Mouse (Mus musculus) 3T3-L1 (cell line): ENCODE data around the gene Olfr1413.

Experiments used
- DNase-seq: peaks from one replicate; pipeline ENCODE4 v3.0.0-alpha.2; 2015; ENCODE audit warnings: low read depth, low spot score

The Olfr1413 gene

GRCm38 (mm10) chr1:92571022-92571421, at the start of gene Olfr1413:
Gene Olfr1413 (plus strand): TSS chr1:92571322.
- DNase-seq, result no peak

GRCm38 (mm10) chr1:92521376-92521775, 49.7 kb upstream of the Olfr1413 start:
- DNase-seq, result peak; percentile 80

GRCm38 (mm10) chr1:92523764-92524163, 47.4 kb upstream of the Olfr1413 start:
- DNase-seq, result no peak

DNA sequence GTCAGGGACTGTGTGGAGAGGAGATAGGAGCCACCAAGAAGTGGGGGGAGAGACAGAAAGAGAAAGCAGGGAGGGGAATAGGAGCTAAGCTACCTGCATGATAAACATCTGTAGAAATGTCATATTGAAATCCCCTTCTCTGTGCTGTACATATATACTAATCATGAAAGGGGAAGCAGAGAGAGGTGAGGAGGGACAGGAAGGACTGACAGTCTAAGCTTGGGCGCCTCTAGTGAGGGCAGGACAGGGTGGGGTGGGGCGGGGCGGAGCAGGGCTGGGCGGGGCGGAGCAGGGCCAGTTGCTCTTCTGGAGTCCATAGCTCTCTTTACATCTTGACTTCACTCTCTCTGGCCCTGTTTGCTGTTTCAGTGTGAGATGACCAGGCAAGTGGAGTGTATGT, 34.1 kb upstream of the Olfr1413 start:
- DNase-seq, result no peak

- DNase-seq, result no peak
These were observed 32.1 kb upstream of the Olfr1413 start for GRCm38 (mm10) chr1:92539071-92539470.

- DNase-seq, result no peak
These were observed 25.2 kb upstream of the Olfr1413 start for GRCm38 (mm10) chr1:92545929-92546328.

- no peak for DNase-seq
These were observed 14.4 kb downstream of the Olfr1413 start, which contains the start of gene Olfr1412 for GRCm38 (mm10) chr1:92585479-92585878. Gene Olfr1412 (plus strand): TSS chr1:92585779.

GRCm38 (mm10) chr1:92594111-92594510, 23.0 kb downstream of the Olfr1413 start, which contains the start of gene Olfr1411:
Gene Olfr1411 (plus strand): TSS chr1:92594411.
- DNase-seq, result no peak

DNA sequence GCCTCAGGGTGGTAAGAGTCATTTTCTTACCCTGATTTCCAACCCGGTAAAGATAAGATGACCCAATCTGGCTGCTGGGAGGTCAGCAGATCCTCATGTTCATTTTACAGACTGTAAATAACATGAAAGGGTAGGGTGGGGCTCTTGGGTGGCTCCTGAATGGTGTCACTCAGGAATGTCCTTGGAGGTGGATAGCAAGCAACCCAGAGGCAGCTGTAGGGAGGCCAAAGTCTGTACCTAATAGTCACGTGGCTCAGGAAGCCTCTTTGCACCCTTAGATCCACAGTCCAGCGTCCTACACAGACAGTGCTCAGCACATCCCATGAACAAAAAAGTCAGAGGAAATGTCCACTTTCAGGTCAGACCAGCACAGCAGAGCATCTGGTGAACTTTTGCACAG, 24.9 kb downstream of the Olfr1413 start:
- DNase-seq, result no peak

GRCm38 (mm10) chr1:92605482-92605881, 34.4 kb downstream of the Olfr1413 start, which contains the start of gene Olfr1410:
Gene Olfr1410 (plus strand): TSS chr1:92605782.
- DNase-seq, result no peak

DNA sequence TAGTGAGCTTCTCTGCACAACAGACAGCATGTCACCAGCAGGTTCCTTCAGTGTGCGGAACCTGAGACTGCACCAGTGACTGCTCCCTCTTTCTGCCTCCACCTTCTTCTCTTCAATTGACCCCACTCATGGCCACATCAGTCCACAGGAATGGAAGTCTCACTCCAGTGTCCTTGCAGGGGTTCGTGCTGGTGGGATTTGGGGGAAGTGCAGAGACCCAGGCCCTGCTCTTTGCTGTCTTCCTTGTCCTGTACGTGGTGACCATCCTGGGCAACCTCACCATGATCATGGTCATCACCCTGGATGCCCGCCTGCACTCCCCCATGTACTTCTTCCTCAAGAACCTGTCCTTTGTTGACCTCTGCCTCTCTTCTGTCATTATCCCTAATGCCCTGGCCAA, 36.6 kb downstream of the Olfr1413 start:
- DNase-seq, result no peak

- DNase-seq, result peak; percentile 51
These were observed 39.9 kb downstream of the Olfr1413 start for GRCm38 (mm10) chr1:92611008-92611407.

- no peak for DNase-seq
These were observed 42.1 kb downstream of the Olfr1413 start for GRCm38 (mm10) chr1:92613175-92613574.

DNA sequence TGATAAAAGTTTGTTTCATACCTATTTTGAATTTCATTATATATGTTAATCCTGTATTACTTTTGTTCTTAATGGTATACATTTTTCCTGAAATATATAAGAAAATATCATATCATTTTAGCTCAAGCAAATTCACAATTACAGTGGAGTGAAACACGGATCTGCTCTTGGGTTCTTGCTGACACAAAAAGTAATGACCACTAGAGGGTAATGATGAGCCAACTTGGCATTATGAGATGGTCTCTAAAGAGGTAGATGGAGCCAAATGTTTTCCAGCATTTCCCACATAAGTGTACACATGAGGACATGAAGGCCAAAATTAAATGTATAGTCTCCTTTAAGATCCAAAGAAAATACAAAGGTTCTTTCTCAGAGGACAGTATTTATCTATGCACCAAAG, 43.4 kb downstream of the Olfr1413 start:
- peak; percentile 78 for DNase-seq

DNA sequence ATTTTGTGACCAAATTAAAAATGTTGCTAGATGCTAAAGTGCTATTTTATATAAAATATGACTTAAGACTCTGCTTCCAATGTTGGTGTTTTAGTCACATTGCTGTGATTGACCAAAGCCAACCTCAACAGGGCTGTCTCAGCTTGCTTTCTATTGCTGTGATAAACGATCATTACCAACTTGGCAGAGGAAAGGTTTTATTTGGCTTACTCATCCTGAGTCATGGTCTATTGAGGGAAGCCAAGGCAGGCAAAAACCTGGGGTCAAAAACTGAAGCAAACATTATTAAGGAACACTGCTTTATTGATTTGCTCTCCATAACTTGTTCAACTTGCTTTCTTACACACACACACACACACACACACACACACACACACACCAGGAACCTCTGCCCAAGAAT, 44.9 kb downstream of the Olfr1413 start:
- DNase-seq, result peak; percentile 83

- DNase-seq, result no peak
These were observed 46.4 kb downstream of the Olfr1413 start, which contains the start of gene Olfr12 for GRCm38 (mm10) chr1:92617488-92617887. Gene Olfr12 (plus strand): TSS chr1:92617788.

GRCm38 (mm10) chr1:92618360-92618759, 47.2 kb downstream of the Olfr1413 start:
- DNase-seq, result no peak
